11 mouse cellular contexts compared by ENCODE assay signal in the genomic region with DNA sequence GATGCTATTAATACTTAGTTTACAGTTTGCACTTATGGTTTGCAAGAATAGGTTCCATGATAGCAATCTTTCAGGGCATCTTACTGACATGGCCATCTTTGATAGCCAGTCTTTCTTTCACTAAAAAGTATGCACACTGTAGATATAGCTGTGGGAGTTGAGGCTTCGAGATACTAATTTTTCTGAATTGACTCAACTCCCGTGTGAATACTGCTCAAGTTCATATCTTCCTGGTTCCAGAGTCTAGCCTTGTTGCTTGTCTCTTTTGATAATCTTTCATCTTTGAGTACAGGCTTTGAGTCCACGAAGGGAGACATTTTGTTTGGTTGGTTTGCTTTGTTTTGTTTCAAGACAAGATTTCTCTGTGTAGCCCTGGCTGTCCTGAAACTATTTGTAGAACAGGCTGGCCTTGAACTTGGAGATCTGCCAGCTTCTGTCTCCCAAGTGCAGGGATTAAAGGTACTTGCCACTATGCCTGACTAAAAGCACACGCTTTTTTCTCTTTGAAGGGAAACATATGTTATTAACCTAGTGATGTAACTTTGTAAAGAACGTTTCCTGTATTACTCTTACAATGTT.
DNase-seq lines count a peak whose midpoint lies in the region; ATAC-seq and TF ChIP-seq lines count a peak whose summit lies in the region.
"Had no signal": no experiment of that assay in that cellular context is flagged by ENCODE, and none has a peak within 500 bp of the region (broad histone marks: within the 10 kb centered on the region; RNA-seq: fewer than 3 reads in every experiment).

No protein-coding gene starts in this region.

- TF ChIP-seq CTCF in layer of hippocampus, adult 2 months (conservative IDR thresholded peaks at IDR 0.05), result no peak

- no peak overlapping the region for H3K27ac ChIP-seq in midbrain, embryonic 11.5 days (ENCODE audit: low read depth, low read length)
- no peak overlapping the region for H3K27ac ChIP-seq in midbrain, embryonic 15.5 days
- no peak overlapping the region for H3K27ac ChIP-seq in layer of hippocampus, adult 2 months
- H3K27ac ChIP-seq: embryonic facial prominence, embryonic 13.5 days; forebrain, embryonic 15.5 days had no signal

- no peak for ATAC-seq in midbrain, embryonic 11.5 days (ENCODE audit: low FRiP score)
- no peak for ATAC-seq in midbrain, embryonic 15.5 days (replicated peaks)
- ATAC-seq in megakaryocyte progenitor cell, adult 5-6 weeks (replicated peaks; ENCODE audit: poor library complexity), result peak; percentile 67
- ATAC-seq: forebrain, embryonic 15.5 days; inflammation-experienced regulatory T-cells, adult 6 months had no signal

- DNase-seq in heart, adult 11 months, result peak; percentile 72
- DNase-seq in heart, adult 8-10 months (ENCODE audit: low spot score), result no peak
- DNase-seq in midbrain, embryonic 11.5 days (ENCODE audit: low spot score, missing footprints), result peak; percentile 66
- peak; percentile 18 for DNase-seq in cerebellum, adult 9-10 months
- DNase-seq in retina, embryonic 14.5 days (ENCODE audit: low spot score), result no peak
- no peak for DNase-seq in layer of hippocampus, adult 2 months (ENCODE audit: low spot score in 2 of 2)

- no peaks in the 10 kb centered on the region for H3K36me3 ChIP-seq in midbrain, embryonic 11.5 days (ENCODE audit: control insufficient read depth, insufficient read depth, low read length)
- H3K36me3 ChIP-seq in midbrain, embryonic 15.5 days (replicated peaks), result no peaks in the 10 kb centered on the region
- H3K36me3 ChIP-seq: embryonic facial prominence, embryonic 13.5 days; forebrain, embryonic 15.5 days had no signal

- H3K4me1 ChIP-seq in midbrain, embryonic 11.5 days (ENCODE audit: control insufficient read depth, insufficient read depth, low read length), result no peaks in the 10 kb centered on the region
- H3K4me1 ChIP-seq in midbrain, embryonic 15.5 days, result no peaks in the 10 kb centered on the region
- H3K4me1 ChIP-seq: embryonic facial prominence, embryonic 13.5 days; forebrain, embryonic 15.5 days had no signal

- 83% methylated on average over 5 of the region's 5 CpGs for WGBS in midbrain, embryonic 11.5 days
- 77% methylated on average over 5 of the region's 5 CpGs for WGBS in midbrain, embryonic 15.5 days

- no peak overlapping the region for H3K4me3 ChIP-seq in midbrain, embryonic 11.5 days (ENCODE audit: low read depth, low read length)
- no peak overlapping the region for H3K4me3 ChIP-seq in midbrain, embryonic 15.5 days
- no peak overlapping the region for H3K4me3 ChIP-seq in layer of hippocampus, adult 2 months
- H3K4me3 ChIP-seq: embryonic facial prominence, embryonic 13.5 days; forebrain, embryonic 15.5 days had no signal

- H3K9ac ChIP-seq in midbrain, embryonic 11.5 days (ENCODE audit: low read length), result no peak overlapping the region
- no peak overlapping the region for H3K9ac ChIP-seq in midbrain, embryonic 15.5 days
- H3K9ac ChIP-seq: embryonic facial prominence, embryonic 13.5 days; forebrain, embryonic 15.5 days had no signal

- no peaks in the 10 kb centered on the region for H3K27me3 ChIP-seq in midbrain, embryonic 11.5 days (ENCODE audit: control insufficient read depth, insufficient read depth, low read length)
- H3K27me3 ChIP-seq in midbrain, embryonic 15.5 days (replicated peaks), result no peaks in the 10 kb centered on the region
- H3K27me3 ChIP-seq: embryonic facial prominence, embryonic 13.5 days; forebrain, embryonic 15.5 days had no signal

- no peak overlapping the region for H3K4me2 ChIP-seq in midbrain, embryonic 11.5 days
- H3K4me2 ChIP-seq in midbrain, embryonic 15.5 days, result no peak overlapping the region
- H3K4me2 ChIP-seq: embryonic facial prominence, embryonic 13.5 days; forebrain, embryonic 15.5 days had no signal

- no peaks in the 10 kb centered on the region for H3K9me3 ChIP-seq in midbrain, embryonic 11.5 days (ENCODE audit: control insufficient read depth, low read length)
- no peaks in the 10 kb centered on the region for H3K9me3 ChIP-seq in midbrain, embryonic 15.5 days
- H3K9me3 ChIP-seq: embryonic facial prominence, embryonic 13.5 days; forebrain, embryonic 15.5 days had no signal

Comparison
In these comparisons a context has a peak if more than half of its experiments do, and no peak if none do; other contexts are left out.
1. DNase-seq: peak in heart, adult 11 months (single experiment), midbrain, embryonic 11.5 days (single experiment) and cerebellum, adult 9-10 months (single experiment); none in heart, adult 8-10 months (single experiment), retina, embryonic 14.5 days (single experiment) and layer of hippocampus, adult 2 months (0 of 2).